Mouse (Mus musculus) heart, postnatal 0 days (tissue): ENCODE results near the gene Dbx1.

Experiments
- CTCF ChIP-seq: IDR thresholded peaks from 2 replicates; pipeline ENCODE4 v1.5.1; 2016; ENCODE audit warnings: antibody characterized with exemption, control low read depth, low read depth
- EP300 ChIP-seq: IDR thresholded peaks from 2 replicates; pipeline ENCODE4 v1.6.1; 2016; ENCODE audit warnings: antibody characterized with exemption, low read depth

- no peak for TF ChIP-seq EP300
- no peak for TF ChIP-seq CTCF
Observed at GRCm38 (mm10) chr7:49663575-49663974, 26.9 kb upstream of the Dbx1 start.
